Mouse (Mus musculus) megakaryocyte, embryonic 14.5 days (primary cell): ENCODE data around the gene Drp2.

Experiments used
- FLI1 ChIP-seq: IDR thresholded peaks from 2 replicates; pipeline ENCODE4 v1.6.1; 2012; ENCODE audit warnings: low read length, inconsistent platforms, mixed read lengths
- GATA1 ChIP-seq: IDR thresholded peaks from 3 replicates; pipeline ENCODE4 v1.6.1; 2012; ENCODE audit warnings: mixed read lengths, low read length, inconsistent platforms, borderline replicate concordance

DNA sequence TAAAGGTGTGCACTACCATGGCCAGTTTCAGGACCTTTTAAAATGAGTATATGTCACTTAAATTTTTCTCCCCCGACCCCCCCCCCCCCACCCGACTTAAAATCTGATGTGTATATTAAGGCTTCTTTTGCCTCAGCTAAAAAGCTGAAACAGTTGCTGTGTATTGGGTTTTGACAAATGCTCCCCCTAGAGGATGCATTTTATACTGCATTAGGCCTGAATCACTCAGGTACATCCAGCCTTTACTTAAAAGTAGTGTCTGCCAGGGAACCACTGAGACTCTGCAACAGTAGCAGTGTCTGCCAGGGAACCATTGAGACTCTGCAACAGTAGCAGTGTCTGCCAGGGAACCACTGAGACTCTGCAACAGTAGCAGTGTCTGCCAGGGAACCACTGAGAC, 33.1 kb upstream of the Drp2 start:
- TF ChIP-seq GATA1 (no peak), FLI1 (no peak)
